Mouse (Mus musculus) hindbrain, embryonic 14.5 days (tissue): ENCODE measurements around the gene Erc1. TPM values are rescaled to one million over a fixed set of nuclear protein-coding genes. Genes with fewer than 3 reads are reported as not detected.

Source experiments
- ATAC-seq: fragments of 200-750 bp; cut with Nextera tagmentation; 2 replicates; pipeline ENCODE4 v1.8.0; 2017; ENCODE audit warnings: moderate number of reproducible peaks, mild to moderate bottlenecking, moderate TSS enrichment, moderate library complexity; ENCODE audit not compliant: low FRiP score
- DNase-seq: peaks from one replicate; pipeline ENCODE4 v3.0.0-alpha.2; 2015; ENCODE audit warnings: low spot score
- H3K27ac ChIP-seq: fragments of 300-500 bp; sonication (generic); 2 replicates; pipeline ENCODE4 v1.5.1; 2014; ENCODE audit warnings: mild to moderate bottlenecking, moderate library complexity
- H3K27me3 ChIP-seq: fragments of 300-500 bp; sonication (generic); 2 replicates; pipeline ENCODE4 v1.6.1; 2014; ENCODE audit warnings: mild to moderate bottlenecking, low read length, mixed read lengths; ENCODE audit not compliant: control insufficient read depth, insufficient read depth
- H3K36me3 ChIP-seq: fragments of 300-500 bp; sonication (generic); replicated peaks from 2 replicates; pipeline ENCODE4 v1.6.1; 2014; ENCODE audit not compliant: control insufficient read depth, insufficient read depth
- H3K4me1 ChIP-seq: fragments of 300-500 bp; sonication (generic); replicated peaks from 2 replicates; pipeline ENCODE4 v1.6.1; 2014; ENCODE audit warnings: antibody characterized with exemption, low read length, mixed read lengths; ENCODE audit not compliant: control insufficient read depth, insufficient read depth
- H3K4me2 ChIP-seq: fragments of 300-500 bp; sonication (generic); replicated peaks from 2 replicates; pipeline ENCODE4 v1.6.1; 2014; ENCODE audit warnings: mild to moderate bottlenecking, moderate library complexity
- H3K4me3 ChIP-seq: fragments of 300-500 bp; sonication (generic); replicated peaks from 2 replicates; pipeline ENCODE4 v1.5.1; 2014; ENCODE audit warnings: mild to moderate bottlenecking, low read length
- H3K9ac ChIP-seq: fragments of 300-500 bp; sonication (generic); 2 replicates; pipeline ENCODE4 v1.6.1; 2014
- H3K9me3 ChIP-seq: fragments of 300-500 bp; sonication (generic); 2 replicates; pipeline ENCODE4 v1.6.1; 2016; ENCODE audit warnings: low read length; ENCODE audit not compliant: control insufficient read depth
- WGBS: fragments of 180-500 bp; shearing (Covaris S2); extraction: QIAGEN DNeasy Blood & Tissue Kit; methylation state at CpG from one replicate; pipeline ENCODE4 v1.1.7; 2014; 5-methylcytosine and 5-hydroxymethylcytosine counted together
- polyA plus RNA-seq: library from polyadenylated mRNA; unstranded; fragments of >200 nt; fragmentation: Nextera tagmentation; extraction: Ambion mirVana; gene quantifications from 2 replicates; pipeline ENCODE4 v1.2.1, GENCODE M21; 2014

Erc1 gene
- polyA plus RNA-seq, 1 experiment from 2014 or later = 64.8 TPM

DNA sequence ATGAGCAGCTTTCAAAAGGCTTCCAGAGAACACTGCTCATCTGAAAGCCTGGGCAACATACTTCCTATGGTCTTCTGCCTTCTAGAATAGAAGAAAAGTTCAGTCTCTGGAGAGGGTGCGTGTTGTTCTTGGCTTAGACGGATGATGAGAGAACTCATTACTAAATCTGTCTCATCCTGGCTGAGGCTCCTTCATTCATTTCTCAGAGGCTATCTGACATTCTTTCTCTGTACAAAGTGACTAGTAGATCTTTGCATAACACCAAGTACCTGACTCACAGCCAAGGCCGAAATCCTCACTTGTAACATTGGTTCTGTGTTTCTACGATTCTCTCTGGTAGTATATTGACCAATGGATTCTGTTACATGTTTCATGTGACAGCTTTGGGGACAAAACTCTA, 252.5 kb downstream of the Erc1 start:
- Histone ChIP-seq H3K36me3 (peaks cover 19% of the 10 kb centered on the region), H3K27ac (no peak overlapping the region), H3K4me3 (no peak overlapping the region), H3K9me3 (no peaks in the 10 kb centered on the region), H3K4me2 (no peak overlapping the region), H3K27me3 (no peaks in the 10 kb centered on the region), H3K9ac (no peak overlapping the region), H3K4me1 (no peaks in the 10 kb centered on the region)
- ATAC-seq (no peak), DNase-seq (no peak)
- WGBS = 97% methylated on average over 4 of the region's 4 CpGs

DNA sequence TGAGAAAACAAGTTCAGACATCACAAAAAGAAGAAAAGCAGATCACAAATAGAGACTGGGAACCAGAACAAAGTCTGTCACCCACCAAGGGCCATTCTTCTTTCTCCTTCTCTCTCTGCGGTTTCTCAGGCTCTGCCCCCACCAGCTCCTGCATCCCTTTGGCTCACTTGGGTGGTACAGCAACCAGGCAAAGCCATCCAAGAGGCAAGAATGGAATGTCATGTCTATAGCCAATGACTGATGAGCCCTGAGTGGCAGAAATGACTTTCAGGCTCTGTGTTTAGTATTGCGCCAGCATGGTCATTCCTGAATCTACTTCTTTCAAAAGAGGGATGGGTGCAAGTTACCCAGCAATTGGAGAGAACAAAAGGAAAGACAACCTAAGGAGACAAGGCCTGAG, 257.1 kb downstream of the Erc1 start:
- WGBS = 51% methylated on average over 2 of the region's 2 CpGs
- Histone ChIP-seq H3K27ac (no peak overlapping the region; the same call in 1 of the 2 replicates), H3K4me1 (peaks cover 5% of the 10 kb centered on the region), H3K4me3 (no peak overlapping the region), H3K4me2 (no peak overlapping the region), H3K36me3 (peaks cover 32% of the 10 kb centered on the region), H3K9me3 (no peaks in the 10 kb centered on the region), H3K9ac (no peak overlapping the region), H3K27me3 (no peaks in the 10 kb centered on the region)
- DNase-seq (no peak), ATAC-seq (peak; percentile 37; the same call in 1 of the 2 replicates)

DNA sequence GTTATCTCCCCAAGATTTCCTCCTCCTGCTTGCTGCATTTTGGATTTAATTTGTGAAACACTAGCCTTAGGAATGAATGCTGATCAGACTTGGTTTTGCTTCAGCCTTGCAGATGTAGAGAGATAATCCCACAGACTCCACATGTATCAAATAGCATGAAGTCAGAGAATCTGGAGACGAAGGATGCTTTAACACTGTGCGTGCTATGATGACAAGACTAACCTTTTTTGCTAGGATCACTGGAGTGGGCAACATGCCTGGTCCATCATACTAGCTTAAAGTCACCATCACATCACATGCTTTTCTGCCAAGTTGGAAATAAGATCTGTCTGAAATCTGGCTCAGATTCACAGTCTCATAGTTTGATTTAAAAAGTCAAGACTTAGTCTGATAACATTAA, 260.1 kb downstream of the Erc1 start:
- 93% methylated on average over 2 of the region's 2 CpGs for WGBS
- Histone ChIP-seq H3K27ac (no peak overlapping the region), H3K9ac (no peak overlapping the region), H3K4me2 (no peak overlapping the region), H3K27me3 (no peaks in the 10 kb centered on the region), H3K4me3 (no peak overlapping the region), H3K9me3 (no peaks in the 10 kb centered on the region), H3K36me3 (0 out of 2 replicates have a peak, but pooled peaks cover 22% of the 10 kb centered on the region), H3K4me1 (peaks cover 11% of the 10 kb centered on the region)
- no peak for ATAC-seq
- DNase-seq = no peak

DNA sequence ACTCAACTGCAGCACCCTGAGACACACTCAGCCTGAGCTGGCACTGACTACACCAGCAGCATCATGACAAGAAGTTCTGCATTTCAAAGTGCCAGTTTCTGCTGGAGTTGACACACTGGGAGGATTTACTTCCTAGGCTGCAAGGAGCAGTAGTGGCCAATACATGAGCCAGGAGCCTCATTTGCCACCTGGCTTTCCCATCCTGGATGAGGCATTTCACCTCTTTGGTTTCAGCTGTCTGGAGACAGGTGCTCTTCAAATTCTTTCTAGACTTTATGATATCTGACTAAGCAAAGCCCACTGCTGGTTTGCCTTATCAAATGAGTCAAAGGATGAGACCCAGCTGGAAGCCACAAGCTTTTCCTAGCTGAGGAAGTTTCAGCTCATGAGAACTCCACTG, 260.5 kb downstream of the Erc1 start:
- Histone ChIP-seq H3K4me2 (no peak overlapping the region), H3K27ac (no peak overlapping the region), H3K27me3 (no peaks in the 10 kb centered on the region), H3K4me1 (peaks cover 11% of the 10 kb centered on the region), H3K36me3 (0 out of 2 replicates have a peak, but pooled peaks cover 18% of the 10 kb centered on the region), H3K9me3 (no peaks in the 10 kb centered on the region), H3K4me3 (no peak overlapping the region), H3K9ac (no peak overlapping the region)
- no peak for ATAC-seq
- DNase-seq = no peak

DNA sequence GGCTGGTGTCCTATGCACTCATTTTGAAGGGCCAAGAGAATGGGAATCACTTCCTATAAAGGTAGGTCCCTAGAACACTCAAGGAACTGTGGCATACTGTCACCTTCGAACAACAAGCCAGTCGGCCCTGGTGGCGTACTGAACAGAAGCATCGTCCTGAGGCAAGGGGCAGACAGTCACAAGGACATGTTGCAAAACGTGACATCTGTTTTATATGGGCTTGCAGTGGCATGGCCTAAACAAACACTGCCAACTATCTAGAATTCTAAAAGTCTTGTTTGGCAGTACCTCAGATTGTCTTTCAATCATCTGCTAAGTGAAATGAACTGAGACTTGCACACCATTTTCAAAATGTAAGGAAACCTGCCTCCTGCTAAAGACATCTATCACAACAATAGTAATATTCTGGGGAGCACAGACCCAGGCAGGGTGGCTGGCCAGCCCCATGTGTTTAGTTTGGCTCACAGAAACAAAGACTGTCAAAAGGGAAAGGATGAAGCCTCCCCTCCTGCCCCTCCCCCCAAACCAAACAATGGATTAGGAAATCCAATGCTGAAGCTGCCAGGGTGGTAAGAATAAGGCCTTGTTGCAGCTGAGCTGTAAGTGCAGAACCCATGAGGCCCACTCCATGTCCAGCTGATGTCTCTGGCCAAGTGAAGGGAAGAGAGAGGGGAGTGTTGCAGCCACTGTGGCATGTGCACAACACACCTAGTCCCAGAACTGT, 262.2 kb downstream of the Erc1 start:
- no peaks in the 10 kb centered on the region for H3K9me3 ChIP-seq
- H3K4me1 ChIP-seq = peaks cover 11% of the 10 kb centered on the region
- no peak overlapping the region for H3K4me3 ChIP-seq
- 55% methylated on average over 5 of the region's 5 CpGs for WGBS
- 0 out of 2 replicates have a peak overlapping the region, but pooled peaks have one; percentile 17 for H3K27ac ChIP-seq
- no peak for ATAC-seq
- H3K4me2 ChIP-seq = no peak overlapping the region
- DNase-seq = peak; percentile 33
- H3K9ac ChIP-seq = no peak overlapping the region
- H3K27me3 ChIP-seq = no peaks in the 10 kb centered on the region
- 0 out of 2 replicates have a peak, but pooled peaks cover 16% of the 10 kb centered on the region for H3K36me3 ChIP-seq

DNA sequence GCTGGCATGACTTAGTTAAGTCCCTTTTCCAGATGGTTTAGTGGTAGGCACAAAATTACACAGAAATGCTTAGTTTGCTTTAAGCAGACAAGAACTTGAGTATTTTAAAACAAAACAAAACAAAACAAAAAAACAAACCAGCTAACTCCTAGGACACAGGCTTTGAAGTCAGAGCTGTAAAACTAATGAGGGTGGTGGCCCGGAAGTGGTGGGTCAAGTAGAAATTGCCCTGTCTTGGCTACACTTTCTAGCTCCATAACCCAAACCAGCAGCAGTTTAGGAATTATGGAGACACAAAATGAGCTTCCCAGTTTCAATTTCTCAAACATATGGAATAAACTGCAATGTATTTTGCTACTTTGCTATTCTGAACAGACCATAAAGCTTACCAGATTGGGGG, 263.9 kb downstream of the Erc1 start:
- H3K36me3 ChIP-seq = 0 out of 2 replicates have a peak, but pooled peaks cover 2% of the 10 kb centered on the region
- peaks cover 11% of the 10 kb centered on the region for H3K4me1 ChIP-seq
- no peak overlapping the region for H3K4me2 ChIP-seq
- ATAC-seq (no peak), DNase-seq (no peak)
- H3K9me3 ChIP-seq = no peaks in the 10 kb centered on the region
- no peak overlapping the region for H3K27ac ChIP-seq
- H3K9ac ChIP-seq = no peak overlapping the region
- 76% methylated on average over 1 of the region's 1 CpGs for WGBS
- H3K4me3 ChIP-seq = no peak overlapping the region
- no peaks in the 10 kb centered on the region for H3K27me3 ChIP-seq

DNA sequence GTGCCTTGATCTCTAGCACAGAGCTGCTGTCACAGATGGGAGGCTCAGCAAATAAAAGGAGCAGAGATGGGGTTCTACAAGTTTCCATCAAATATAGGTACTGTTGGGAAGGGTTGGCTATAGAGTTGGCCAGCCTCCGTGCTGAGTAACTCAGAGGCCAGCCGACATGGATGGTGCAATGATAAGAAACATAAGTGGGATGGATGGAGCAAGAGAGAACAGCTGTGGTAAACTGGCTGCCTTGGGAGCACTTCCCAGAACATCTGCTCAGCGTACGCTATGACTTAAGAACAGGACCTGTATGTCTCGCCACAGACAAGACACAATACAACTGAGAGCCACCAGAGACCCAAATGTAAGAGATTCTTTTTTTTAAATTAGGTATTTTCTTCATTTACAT, 264.8 kb downstream of the Erc1 start:
- Histone ChIP-seq H3K27me3 (no peaks in the 10 kb centered on the region), H3K4me1 (peaks cover 11% of the 10 kb centered on the region), H3K4me3 (no peak overlapping the region), H3K4me2 (no peak overlapping the region), H3K9ac (no peak overlapping the region), H3K36me3 (no peaks in the 10 kb centered on the region), H3K9me3 (no peaks in the 10 kb centered on the region), H3K27ac (no peak overlapping the region)
- WGBS = 91% methylated on average over 5 of the region's 5 CpGs
- ATAC-seq (no peak), DNase-seq (no peak)

DNA sequence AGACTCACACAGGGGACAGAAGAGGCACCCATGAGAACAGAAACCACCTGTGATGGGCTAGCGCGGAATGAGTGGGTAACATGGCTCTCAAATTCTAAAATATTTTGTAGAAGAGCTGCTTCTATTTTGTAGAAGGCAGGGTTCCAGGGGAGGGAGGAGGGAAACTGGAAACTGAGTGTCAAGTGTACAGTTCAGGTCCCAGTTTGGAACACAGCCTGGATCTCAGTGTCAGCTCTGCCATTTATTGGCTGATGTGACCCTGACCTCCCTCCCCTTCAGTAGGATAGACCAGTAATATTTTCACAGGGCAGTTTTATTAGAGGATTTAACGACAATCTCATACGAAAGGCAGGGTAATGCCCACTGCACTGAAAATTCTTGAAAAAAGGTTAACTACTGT, 271.3 kb downstream of the Erc1 start:
- Histone ChIP-seq H3K9me3 (no peaks in the 10 kb centered on the region), H3K4me1 (no peaks in the 10 kb centered on the region), H3K9ac (no peak overlapping the region), H3K36me3 (peaks cover 36% of the 10 kb centered on the region), H3K27me3 (no peaks in the 10 kb centered on the region), H3K4me2 (no peak overlapping the region), H3K4me3 (no peak overlapping the region), H3K27ac (no peak overlapping the region)
- ATAC-seq (no peak), DNase-seq (no peak)
- WGBS = 95% methylated on average over 4 of the region's 4 CpGs

DNA sequence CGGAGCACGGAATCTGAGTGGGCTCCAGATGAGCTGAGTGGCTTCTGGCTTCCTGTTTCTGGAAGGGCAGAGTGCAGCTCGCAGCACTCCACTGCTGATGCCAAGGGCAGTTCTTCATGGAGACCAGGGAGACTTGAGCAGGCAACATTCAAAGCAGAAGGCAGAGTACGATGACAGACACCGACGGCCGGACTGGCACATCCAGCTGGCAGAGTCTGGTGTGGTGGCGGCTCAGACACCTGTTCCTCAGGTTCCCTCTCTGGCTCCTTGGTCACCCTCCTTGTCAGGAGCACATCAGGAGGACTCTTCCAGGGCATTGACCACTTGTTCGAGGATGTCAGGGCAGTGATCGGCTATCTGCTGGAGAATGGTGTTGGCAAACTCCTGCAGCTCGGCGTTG, 272.6 kb downstream of the Erc1 start:
- WGBS = 96% methylated on average over 12 of the region's 12 CpGs

DNA sequence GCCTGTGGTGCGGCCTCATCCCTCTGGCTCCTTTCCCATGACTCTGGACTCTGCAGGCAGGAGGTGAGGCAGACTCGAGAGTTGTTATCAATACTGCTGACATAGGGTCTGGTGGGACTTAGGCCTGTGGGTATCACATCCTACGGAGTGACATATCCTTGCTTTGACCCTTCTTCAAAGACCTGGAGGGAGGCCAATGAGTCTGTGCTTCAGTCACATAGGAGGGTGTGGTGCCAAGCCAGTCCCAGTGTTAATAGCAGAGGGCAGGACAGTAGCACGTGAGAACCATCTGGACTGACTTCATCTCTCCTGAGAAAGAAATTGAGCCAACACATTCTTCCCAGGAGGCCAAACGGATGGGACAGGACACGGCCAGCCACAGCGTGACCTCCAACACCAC, 275.7 kb downstream of the Erc1 start:
- Histone ChIP-seq H3K27me3 (no peaks in the 10 kb centered on the region), H3K4me2 (no peak overlapping the region), H3K9me3 (no peaks in the 10 kb centered on the region), H3K4me3 (no peak overlapping the region), H3K27ac (no peak overlapping the region), H3K4me1 (no peaks in the 10 kb centered on the region), H3K9ac (no peak overlapping the region), H3K36me3 (peaks cover 51% of the 10 kb centered on the region)
- DNase-seq = no peak
- WGBS = 74% methylated on average over 7 of the region's 7 CpGs
- no peak for ATAC-seq

More for the DNA sequence above, 272.6 kb downstream of the Erc1 start:
- ATAC-seq (no peak), DNase-seq (no peak)
- no peaks in the 10 kb centered on the region for H3K9me3 ChIP-seq
- no peak overlapping the region for H3K27ac ChIP-seq
- peaks cover 46% of the 10 kb centered on the region for H3K36me3 ChIP-seq
- H3K9ac ChIP-seq = no peak overlapping the region
- no peak overlapping the region for H3K4me2 ChIP-seq
- no peak overlapping the region for H3K4me3 ChIP-seq
- no peaks in the 10 kb centered on the region for H3K4me1 ChIP-seq
- no peaks in the 10 kb centered on the region for H3K27me3 ChIP-seq
